Mouse (Mus musculus): ENCODE measurements around the gene Mrpl46. TPM values are rescaled to one million over a fixed set of nuclear protein-coding genes. Genes with fewer than 3 reads are reported as not detected.
A peak's percentile ranks its signal among the peaks of the same experiment; 100 is the strongest.

Gene Mrpl46
- polyA plus RNA-seq, 1 experiment from 2014 or later: 57.5 TPM

DNA sequence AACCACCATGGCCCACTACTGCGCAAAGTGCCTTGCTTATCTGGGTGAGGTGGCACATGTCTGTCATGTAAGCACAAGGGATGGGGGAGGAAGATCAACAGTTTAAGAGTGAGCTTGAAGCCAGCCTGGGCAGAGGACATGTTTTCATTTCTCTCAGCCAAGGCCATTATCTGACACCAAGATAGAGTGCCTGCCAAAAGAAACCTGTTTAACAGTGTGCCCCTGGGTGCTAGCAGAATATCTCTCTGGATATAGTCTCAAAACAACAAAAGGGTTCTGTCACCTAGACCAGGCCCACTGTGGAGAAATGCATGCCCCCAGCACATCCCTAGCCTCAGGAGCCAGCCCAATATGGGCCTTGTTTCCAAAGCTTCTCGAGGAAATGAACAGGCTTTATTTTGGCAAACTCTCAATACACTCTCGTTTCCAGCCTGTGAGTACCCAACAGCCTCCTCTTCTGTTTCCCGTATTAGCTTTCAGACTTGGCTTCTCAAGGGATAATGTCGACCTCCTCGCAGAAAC lies 11.3 kb upstream of the Mrpl46 start:
- 79% methylated on average over 6 of the region's 6 CpGs for WGBS
- H3K9ac ChIP-seq: no peak overlapping the region
- H3K9me3 ChIP-seq: no peaks in the 10 kb centered on the region
- H3K36me3 ChIP-seq: peaks cover 28% of the 10 kb centered on the region
- no peak overlapping the region for H3K27ac ChIP-seq
- no peak overlapping the region for H3K4me2 ChIP-seq
- ATAC-seq (ENCODE audit: low FRiP score): no peak
- H3K4me3 ChIP-seq: no peak overlapping the region
- H3K4me1 ChIP-seq (replicated peaks): peaks cover 13% of the 10 kb centered on the region
- no peaks in the 10 kb centered on the region for H3K27me3 ChIP-seq

DNA sequence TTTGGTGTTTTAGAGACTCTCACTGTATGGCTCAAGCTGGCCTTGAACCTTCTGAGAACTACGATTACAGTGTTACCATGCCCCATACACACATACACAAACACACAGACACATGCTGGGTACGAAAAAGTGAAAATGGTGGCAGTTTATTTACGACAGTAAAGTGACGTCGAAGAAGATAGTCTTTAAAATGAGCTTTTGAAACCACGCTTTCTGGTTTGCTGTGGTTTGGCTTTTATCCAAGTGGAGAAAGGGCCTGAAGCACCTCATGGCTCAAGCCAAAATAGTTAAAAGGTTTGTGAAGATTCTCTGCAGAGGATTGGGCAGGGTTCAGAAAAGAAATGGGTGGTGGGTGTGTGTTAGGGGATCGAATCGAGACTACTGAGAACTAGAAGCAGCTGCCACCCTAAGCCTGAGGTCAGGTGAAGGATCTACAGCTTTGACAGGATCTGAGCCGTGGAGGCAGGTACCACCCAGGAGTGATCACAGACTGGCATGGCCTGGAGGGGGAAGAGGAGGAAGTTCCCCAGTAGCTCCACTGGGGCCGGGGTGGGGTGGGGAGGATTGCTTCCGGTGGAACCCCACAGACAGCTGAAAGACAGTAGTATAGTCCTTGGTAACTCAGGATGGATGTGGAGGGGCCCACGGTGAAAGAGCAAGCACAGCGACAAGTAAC lies 10.7 kb upstream of the Mrpl46 start:
- whole genome bisulfite sequencing: 95% methylated on average over 13 of the region's 13 CpGs
- Histone ChIP-seq H3K9me3 (no peaks in the 10 kb centered on the region), H3K4me1 (replicated peaks) (peaks cover 13% of the 10 kb centered on the region), H3K9ac (no peak overlapping the region), H3K36me3 (peaks cover 34% of the 10 kb centered on the region), H3K4me2 (no peak overlapping the region), H3K27me3 (no peaks in the 10 kb centered on the region), H3K27ac (no peak overlapping the region), H3K4me3 (no peak overlapping the region)
- ATAC-seq (ENCODE audit: low FRiP score): no peak

DNA sequence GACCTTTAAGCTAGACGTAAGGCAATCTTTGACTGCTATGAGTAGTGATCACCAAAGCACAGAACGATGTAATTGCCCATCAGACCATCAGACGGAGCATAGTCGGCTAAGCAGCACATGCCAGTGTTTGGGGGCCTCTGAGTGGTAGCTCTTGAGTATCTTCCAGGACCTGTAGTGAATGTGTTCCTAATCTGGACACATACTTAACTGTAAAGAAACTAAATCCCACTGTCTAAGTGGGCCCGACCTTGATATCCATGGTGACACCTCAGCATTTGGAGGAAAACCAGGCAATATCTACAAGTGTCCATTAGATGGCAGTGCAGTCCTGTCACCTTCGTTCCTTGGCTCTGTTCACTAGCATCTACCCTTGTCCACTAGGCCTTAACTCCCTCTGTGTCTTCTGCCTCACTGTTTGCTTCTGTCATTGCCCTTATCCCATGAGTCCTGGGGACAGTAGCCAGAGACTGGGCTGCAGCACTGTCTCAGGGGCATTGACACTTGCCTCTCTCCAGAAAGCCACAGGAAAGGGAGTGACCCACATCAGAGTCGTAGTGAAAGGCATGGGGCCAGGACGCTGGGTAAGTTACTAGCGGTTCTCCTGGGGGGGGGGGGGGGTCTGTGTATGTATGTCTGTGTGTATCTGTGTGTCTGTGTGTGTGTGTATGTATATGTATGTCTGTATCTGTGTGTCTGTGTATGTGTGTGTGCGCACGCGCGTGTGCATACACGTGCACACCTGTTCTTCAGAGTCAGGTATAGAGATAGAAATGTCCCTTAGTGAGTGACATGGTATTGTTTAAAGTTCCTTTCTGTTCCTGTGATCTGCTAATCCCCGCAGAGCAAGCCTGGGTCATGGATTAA lies 8.3 kb upstream of the Mrpl46 start:
- peaks cover 4% of the 10 kb centered on the region for H3K4me1 ChIP-seq (replicated peaks)
- peak; percentile 79 for ATAC-seq (ENCODE audit: low FRiP score)
- no peaks in the 10 kb centered on the region for H3K9me3 ChIP-seq
- peaks cover 45% of the 10 kb centered on the region for H3K36me3 ChIP-seq
- no peak overlapping the region for H3K4me2 ChIP-seq
- H3K4me3 ChIP-seq: no peak overlapping the region
- no peaks in the 10 kb centered on the region for H3K27me3 ChIP-seq
- 83% methylated on average over 15 of the region's 15 CpGs for WGBS
- no peak overlapping the region for H3K27ac ChIP-seq
- H3K9ac ChIP-seq: no peak overlapping the region

DNA sequence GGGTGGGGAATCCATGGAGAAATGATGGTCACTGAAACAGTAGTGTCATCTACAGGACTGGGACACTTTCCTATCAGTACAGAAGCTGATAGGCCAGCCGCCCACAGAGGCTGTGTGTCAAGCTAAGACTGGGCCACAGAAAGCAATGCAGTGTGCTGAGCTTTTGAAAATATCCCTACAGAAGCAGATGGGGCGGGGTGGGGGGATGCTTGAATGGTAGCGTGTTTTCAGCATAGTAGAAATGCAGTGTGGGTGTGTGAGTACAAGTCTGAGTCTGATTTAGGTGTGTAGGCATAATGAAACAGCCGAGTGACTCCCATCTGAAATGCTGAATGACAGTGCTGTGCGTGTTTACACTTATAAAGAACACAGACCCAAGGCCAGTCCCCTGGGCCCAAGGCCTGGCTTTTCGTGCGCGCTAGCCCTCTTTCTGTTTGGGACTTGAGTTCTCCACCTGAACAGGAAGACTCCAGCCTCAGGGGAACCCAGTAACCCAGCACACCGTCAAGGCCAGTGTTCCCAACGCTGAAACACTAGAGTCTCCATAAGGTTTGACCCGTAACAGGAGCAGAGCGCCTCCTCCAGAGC lies 4.6 kb upstream of the Mrpl46 start:
- peaks cover 43% of the 10 kb centered on the region for H3K36me3 ChIP-seq
- H3K4me1 ChIP-seq (replicated peaks): peaks cover 27% of the 10 kb centered on the region
- 0 out of 2 replicates have a peak overlapping the region, but pooled peaks have one; percentile 19 for H3K9ac ChIP-seq
- no peak overlapping the region for H3K4me3 ChIP-seq
- no peak overlapping the region for H3K4me2 ChIP-seq
- no peaks in the 10 kb centered on the region for H3K9me3 ChIP-seq
- H3K27ac ChIP-seq: no peak overlapping the region
- H3K27me3 ChIP-seq: no peaks in the 10 kb centered on the region
- no peak for ATAC-seq (ENCODE audit: low FRiP score)
- WGBS: 90% methylated on average over 12 of the region's 12 CpGs

DNA sequence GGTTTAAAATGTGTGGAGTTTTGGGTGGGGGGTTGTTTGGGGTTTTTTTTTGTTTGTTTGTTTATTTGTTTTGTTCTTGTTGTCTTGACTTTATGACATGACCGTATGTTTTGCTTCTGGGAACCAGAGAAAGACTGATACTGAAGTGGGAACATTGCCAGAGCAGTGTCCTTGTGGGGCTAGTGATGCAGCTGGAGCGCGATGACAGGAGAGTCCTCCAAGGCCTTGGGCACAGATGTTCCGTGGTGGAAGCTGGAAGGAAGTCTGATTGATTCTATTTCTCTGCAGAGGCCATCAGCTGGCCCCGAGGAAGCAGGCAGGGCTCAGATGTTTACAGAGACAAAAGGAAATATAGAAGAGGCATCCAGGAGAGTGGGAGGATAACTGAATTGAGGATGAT lies 2.6 kb upstream of the Mrpl46 start:
- H3K4me1 ChIP-seq (replicated peaks): peaks cover 40% of the 10 kb centered on the region
- 65% methylated on average over 5 of the region's 5 CpGs for WGBS
- H3K36me3 ChIP-seq: peaks cover 33% of the 10 kb centered on the region
- no peak overlapping the region for H3K4me3 ChIP-seq
- H3K4me2 ChIP-seq: no peak overlapping the region
- H3K9me3 ChIP-seq: no peaks in the 10 kb centered on the region
- peak overlapping the region; percentile 56 for H3K27ac ChIP-seq
- ATAC-seq (ENCODE audit: low FRiP score): no peak
- peak overlapping the region; percentile 46; the same call in 1 of the 2 replicates for H3K9ac ChIP-seq
- no peaks in the 10 kb centered on the region for H3K27me3 ChIP-seq

DNA sequence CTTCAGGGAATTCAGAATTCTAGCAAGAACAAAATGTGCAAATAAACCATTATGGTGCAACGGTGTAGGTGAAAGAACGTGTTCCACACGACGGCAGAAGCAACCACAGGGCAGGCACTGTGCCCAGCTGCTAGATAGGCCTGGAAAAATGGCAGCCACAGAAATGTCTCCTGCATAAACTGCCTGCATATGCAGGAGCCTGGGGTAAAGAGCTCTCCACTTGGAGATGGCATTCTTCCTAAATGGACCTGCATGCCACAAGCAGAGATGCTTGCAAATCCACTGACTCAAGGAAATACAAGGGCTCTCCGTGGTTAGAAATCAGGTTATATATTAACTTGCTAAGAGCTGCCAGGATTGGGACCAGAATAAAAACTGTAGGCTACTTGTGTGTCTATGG lies 4.6 kb downstream of the Mrpl46 start:
- Histone ChIP-seq H3K4me1 (replicated peaks) (peaks cover 15% of the 10 kb centered on the region), H3K4me3 (no peak overlapping the region), H3K9ac (no peak overlapping the region), H3K4me2 (no peak overlapping the region), H3K9me3 (no peaks in the 10 kb centered on the region), H3K36me3 (peaks cover 63% of the 10 kb centered on the region), H3K27ac (no peak overlapping the region), H3K27me3 (no peaks in the 10 kb centered on the region)
- no peak for ATAC-seq (ENCODE audit: low FRiP score)
- WGBS: 93% methylated on average over 5 of the region's 5 CpGs

DNA sequence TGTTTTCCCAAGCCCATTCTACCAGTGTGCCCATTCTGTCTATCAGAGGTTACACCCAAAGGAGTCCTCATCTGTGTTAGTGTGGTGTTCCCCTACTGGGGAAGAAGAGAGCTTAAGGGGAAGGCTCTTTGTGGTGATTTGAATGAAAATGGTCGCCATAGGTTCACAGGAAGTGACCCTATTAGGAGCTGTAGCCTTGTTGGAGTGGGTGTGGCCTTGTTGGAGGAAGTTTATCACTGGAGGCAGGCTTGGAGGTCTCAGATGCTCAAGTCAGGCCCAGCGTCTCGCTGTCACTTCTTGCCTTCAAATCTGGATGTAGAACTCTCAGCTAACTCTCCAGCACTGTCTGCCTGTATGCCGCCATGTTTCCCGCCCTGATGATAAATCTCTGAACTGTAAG lies 12.4 kb downstream of the Mrpl46 start:
- Histone ChIP-seq H3K36me3 (peaks cover 43% of the 10 kb centered on the region), H3K27ac (no peak overlapping the region), H3K4me2 (no peak overlapping the region), H3K4me3 (no peak overlapping the region), H3K27me3 (peaks cover 3% of the 10 kb centered on the region; the same call in 1 of the 2 replicates), H3K9ac (no peak overlapping the region), H3K4me1 (replicated peaks) (peaks cover 4% of the 10 kb centered on the region; the same call in 1 of the 2 replicates), H3K9me3 (no peaks in the 10 kb centered on the region)
- 87% methylated on average over 5 of the region's 5 CpGs for WGBS
- no peak for ATAC-seq (ENCODE audit: low FRiP score)

DNA sequence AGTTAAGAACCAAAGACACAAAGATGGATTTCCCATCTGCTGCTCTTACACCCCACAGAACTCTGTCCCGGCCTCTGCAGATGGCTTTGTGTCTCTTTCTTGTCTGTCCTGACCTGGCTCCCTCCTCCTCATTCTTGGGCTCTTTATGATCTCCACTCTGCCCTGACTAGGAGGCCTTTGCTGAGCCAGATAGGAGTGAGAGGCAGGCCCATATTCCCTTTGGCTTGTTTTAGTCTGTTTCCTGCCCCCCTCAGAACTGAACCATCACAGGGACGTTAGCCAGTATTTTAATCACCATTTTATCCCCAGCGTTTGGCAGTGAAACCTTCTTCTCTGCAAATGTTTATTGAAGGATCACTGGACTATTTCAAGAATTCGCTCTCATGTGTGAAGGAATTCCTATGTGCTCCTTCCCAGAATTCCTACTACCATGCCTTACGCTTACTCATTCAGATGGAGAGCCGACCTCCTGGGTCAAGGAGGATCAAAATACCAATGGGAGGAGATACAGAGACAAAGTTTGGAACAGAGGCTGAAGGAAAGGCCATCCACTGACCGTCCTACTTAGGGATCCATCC lies 14.2 kb downstream of the Mrpl46 start:
- Histone ChIP-seq H3K27me3 (peaks cover 7% of the 10 kb centered on the region; the same call in 1 of the 2 replicates), H3K9me3 (no peaks in the 10 kb centered on the region), H3K4me1 (replicated peaks) (peaks cover 10% of the 10 kb centered on the region; the same call in 1 of the 2 replicates), H3K9ac (no peak overlapping the region), H3K27ac (no peak overlapping the region), H3K4me2 (no peak overlapping the region), H3K4me3 (no peak overlapping the region), H3K36me3 (peaks cover 26% of the 10 kb centered on the region)
- no peak for ATAC-seq (ENCODE audit: low FRiP score)
- 77% methylated on average over 7 of the region's 7 CpGs for WGBS

DNA sequence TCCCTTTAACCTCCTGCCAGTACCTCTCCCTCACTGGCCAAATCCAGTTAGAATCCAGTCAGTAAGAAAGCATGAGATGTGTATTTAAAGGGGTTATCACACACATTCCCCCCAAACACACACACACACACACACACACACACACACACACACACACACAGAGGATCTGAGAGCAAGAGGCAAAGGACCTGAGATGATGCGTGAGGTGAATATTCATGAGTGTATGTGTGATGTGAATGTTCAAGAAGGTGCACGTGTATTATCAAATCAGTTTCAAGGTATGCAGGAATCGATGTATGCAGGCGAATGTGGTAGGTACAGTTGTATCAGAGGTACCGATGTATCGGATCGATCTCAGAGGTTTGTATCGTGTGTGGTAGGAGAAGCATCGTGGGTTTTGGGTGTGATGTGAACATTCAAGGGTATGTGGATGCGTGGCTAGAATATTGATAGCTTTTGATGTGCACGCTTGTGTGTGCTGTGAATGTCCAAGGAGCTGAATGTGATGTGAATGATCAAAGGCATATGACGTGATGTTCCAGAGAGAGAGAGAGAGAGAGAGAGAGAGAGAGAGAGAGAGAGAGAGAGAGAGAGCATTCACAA lies 15.3 kb downstream of the Mrpl46 start:
- Histone ChIP-seq H3K27ac (peak overlapping the region; percentile 41; the same call in 1 of the 2 replicates), H3K4me3 (no peak overlapping the region), H3K27me3 (peaks cover 7% of the 10 kb centered on the region; the same call in 1 of the 2 replicates), H3K4me1 (replicated peaks) (peaks cover 10% of the 10 kb centered on the region; the same call in 1 of the 2 replicates), H3K4me2 (no peak overlapping the region), H3K9ac (no peak overlapping the region), H3K9me3 (no peaks in the 10 kb centered on the region), H3K36me3 (peaks cover 14% of the 10 kb centered on the region)
- 74% methylated on average over 12 of the region's 12 CpGs for WGBS
- ATAC-seq (ENCODE audit: low FRiP score): no peak

DNA sequence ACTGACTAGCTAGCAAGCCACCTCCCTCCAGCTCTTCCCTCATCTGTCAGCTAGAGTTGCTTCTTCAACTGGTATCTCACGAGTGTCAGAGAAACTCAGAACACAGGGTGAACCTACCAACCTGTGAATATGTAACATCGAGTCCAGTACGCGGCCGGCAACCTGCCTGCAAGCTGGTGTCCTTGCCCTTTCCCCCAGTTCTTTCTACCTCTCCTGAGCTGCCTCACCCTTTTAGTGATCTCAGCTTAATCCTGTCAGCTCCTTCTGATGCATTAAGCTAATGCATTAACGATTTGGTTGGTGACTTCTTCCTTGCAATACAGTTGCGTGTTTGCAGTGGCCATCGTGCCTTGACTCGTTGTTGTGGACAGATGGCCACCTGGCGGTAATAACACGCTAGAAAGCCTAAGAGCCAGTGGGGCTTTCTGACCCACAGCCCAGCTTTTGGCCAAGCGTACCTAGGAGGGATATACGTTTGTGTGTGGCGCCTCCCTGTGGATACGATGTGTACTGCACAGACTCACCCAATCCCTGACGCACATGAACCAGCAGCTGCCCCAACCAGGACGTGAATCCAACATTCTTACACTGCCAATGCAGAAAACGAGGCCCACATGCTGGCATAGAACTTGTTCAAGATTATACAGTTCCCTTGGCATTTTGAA lies 17.2 kb downstream of the Mrpl46 start:
- Histone ChIP-seq H3K27ac (no peak overlapping the region), H3K4me2 (peak overlapping the region; percentile 34; the same call in 1 of the 2 replicates), H3K9me3 (no peaks in the 10 kb centered on the region), H3K9ac (no peak overlapping the region), H3K4me3 (no peak overlapping the region), H3K27me3 (peaks cover 7% of the 10 kb centered on the region; the same call in 1 of the 2 replicates), H3K36me3 (0 out of 2 replicates have a peak, but pooled peaks cover under 1% of the 10 kb centered on the region), H3K4me1 (replicated peaks) (peaks cover 10% of the 10 kb centered on the region; the same call in 1 of the 2 replicates)
- ATAC-seq (ENCODE audit: low FRiP score): peak; percentile 81
- 23% methylated on average over 18 of the region's 18 CpGs for WGBS

DNA sequence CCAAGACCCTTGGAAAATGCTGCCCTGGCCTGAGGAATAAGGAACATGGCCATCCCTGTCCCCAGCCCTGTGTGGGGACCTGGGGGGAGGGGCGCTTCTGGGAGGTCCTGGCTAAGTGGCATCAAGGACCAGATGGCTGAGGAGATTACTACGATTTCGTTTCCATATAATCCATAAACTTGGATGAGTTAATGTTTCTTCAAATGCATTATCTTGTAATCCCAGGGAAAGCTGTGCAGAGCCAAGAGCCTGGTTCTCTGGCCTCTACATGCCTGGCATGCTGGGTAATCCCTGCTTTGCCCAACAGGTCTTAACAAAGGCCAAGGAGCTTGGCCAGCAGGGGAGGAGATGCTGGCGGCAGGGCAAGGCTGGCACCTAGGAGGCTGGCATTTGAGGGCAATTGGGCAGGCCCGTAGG lies 18.1 kb downstream of the Mrpl46 start:
- Histone ChIP-seq H3K4me3 (no peak overlapping the region), H3K27ac (no peak overlapping the region), H3K36me3 (no peaks in the 10 kb centered on the region), H3K9me3 (no peaks in the 10 kb centered on the region), H3K4me2 (no peak overlapping the region), H3K27me3 (peaks cover 7% of the 10 kb centered on the region; the same call in 1 of the 2 replicates), H3K4me1 (replicated peaks) (peaks cover 10% of the 10 kb centered on the region; the same call in 1 of the 2 replicates), H3K9ac (no peak overlapping the region)
- no peak for ATAC-seq (ENCODE audit: low FRiP score)
- WGBS: 78% methylated on average over 5 of the region's 5 CpGs
